Mouse (Mus musculus) hindbrain, embryonic 15.5 days (tissue): Measurements from ENCODE around the gene Fis1. TPM values are rescaled to one million over a fixed set of nuclear protein-coding genes. Genes with fewer than 3 reads are reported as not detected.
A peak's percentile ranks its signal among the peaks of the same experiment; 100 is the strongest.
"Not testable (repeated sequence)": the region's sequence is repeated elsewhere in the genome, so short reads cannot be mapped to it uniquely, and the experiment has no call there.

ENCODE experiments used
- ATAC-seq: fragments of 200-750 bp; cut with Nextera tagmentation; 2 replicates; pipeline ENCODE4 v1.8.0; 2017; ENCODE audit warnings: low read depth, moderate number of reproducible peaks, moderate TSS enrichment; ENCODE audit not compliant: low FRiP score
- H3K27ac ChIP-seq: fragments of 300-500 bp; sonication (generic); replicated peaks from 2 replicates; pipeline ENCODE4 v1.5.1; 2015; ENCODE audit warnings: mild to moderate bottlenecking, inconsistent platforms
- H3K27me3 ChIP-seq: fragments of 300-500 bp; sonication (generic); 2 replicates; pipeline ENCODE4 v1.6.1; 2015; ENCODE audit warnings: control low read depth, inconsistent platforms
- H3K36me3 ChIP-seq: fragments of 300-500 bp; sonication (generic); 2 replicates; pipeline ENCODE4 v1.6.1; 2015; ENCODE audit warnings: control low read depth, inconsistent platforms
- H3K4me1 ChIP-seq: fragments of 300-500 bp; sonication (generic); replicated peaks from 2 replicates; pipeline ENCODE4 v1.6.1; 2015; ENCODE audit warnings: control low read depth, inconsistent platforms
- H3K4me2 ChIP-seq: fragments of 300-500 bp; sonication (generic); 2 replicates; pipeline ENCODE4 v1.6.1; 2015; ENCODE audit warnings: moderate library complexity, mild to moderate bottlenecking, inconsistent platforms
- H3K4me3 ChIP-seq: fragments of 300-500 bp; sonication (generic); 2 replicates; pipeline ENCODE4 v1.5.1; 2015; ENCODE audit warnings: mild to moderate bottlenecking, inconsistent platforms
- H3K9ac ChIP-seq: fragments of 300-500 bp; sonication (generic); 2 replicates; pipeline ENCODE4 v1.6.1; 2015; ENCODE audit warnings: inconsistent platforms
- H3K9me3 ChIP-seq: fragments of 300-500 bp; sonication (generic); 2 replicates; pipeline ENCODE4 v1.6.1; 2016; ENCODE audit warnings: control low read depth, inconsistent platforms
- WGBS: fragments of 180-500 bp; shearing (Covaris S2); methylation state at CpG from one replicate; pipeline ENCODE4 v1.1.7; 2015; 5-methylcytosine and 5-hydroxymethylcytosine counted together
- polyA plus RNA-seq: library from polyadenylated mRNA; unstranded; fragments of >200 nt; fragmentation: Nextera tagmentation; extraction: Ambion mirVana; gene quantifications from 2 replicates; pipeline ENCODE4 v1.2.1, GENCODE M21; 2015

Gene Fis1
- polyA plus RNA-seq, 1 experiment from 2014 or later = 375 TPM

- H3K4me3 ChIP-seq = no peak overlapping the region
- no peak overlapping the region for H3K4me2 ChIP-seq
- 78% methylated on average over 2 of the region's 2 CpGs for WGBS
- H3K27ac ChIP-seq = no peak overlapping the region
- no peak overlapping the region for H3K9ac ChIP-seq
- H3K9me3 ChIP-seq = no peaks in the 10 kb centered on the region
- no peaks in the 10 kb centered on the region for H3K36me3 ChIP-seq
- no peaks in the 10 kb centered on the region for H3K4me1 ChIP-seq
- no peak for ATAC-seq
- H3K27me3 ChIP-seq = no peaks in the 10 kb centered on the region
Measured at GRCm38 (mm10) chr5:136943382-136943781, 9.7 kb upstream of the Fis1 start.

DNA sequence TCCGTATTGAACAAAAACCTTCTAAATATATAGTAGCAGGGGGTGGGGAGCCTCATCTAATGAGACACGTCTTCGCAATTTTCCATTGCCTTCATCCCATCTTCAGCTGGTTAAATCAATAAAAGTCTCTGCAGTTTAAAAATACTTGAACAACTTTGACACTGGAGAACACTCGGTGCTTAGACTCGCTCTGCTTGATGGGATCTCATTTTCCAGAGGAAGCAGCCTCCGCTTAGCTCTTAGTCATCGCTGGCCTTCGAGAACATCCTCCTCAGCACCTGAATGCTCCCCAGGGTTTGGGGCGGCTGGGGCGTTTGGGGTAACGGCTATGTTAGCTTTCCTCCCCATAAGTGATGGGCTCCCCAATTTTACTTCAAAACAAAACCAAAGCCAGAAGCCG lies 8.0 kb upstream of the Fis1 start:
- Histone ChIP-seq H3K36me3 (no peaks in the 10 kb centered on the region), H3K27ac (no peak overlapping the region), H3K27me3 (no peaks in the 10 kb centered on the region), H3K4me2 (no peak overlapping the region), H3K4me3 (no peak overlapping the region), H3K9ac (no peak overlapping the region), H3K4me1 (no peaks in the 10 kb centered on the region), H3K9me3 (no peaks in the 10 kb centered on the region)
- 86% methylated on average over 12 of the region's 12 CpGs for WGBS
- no peak for ATAC-seq

DNA sequence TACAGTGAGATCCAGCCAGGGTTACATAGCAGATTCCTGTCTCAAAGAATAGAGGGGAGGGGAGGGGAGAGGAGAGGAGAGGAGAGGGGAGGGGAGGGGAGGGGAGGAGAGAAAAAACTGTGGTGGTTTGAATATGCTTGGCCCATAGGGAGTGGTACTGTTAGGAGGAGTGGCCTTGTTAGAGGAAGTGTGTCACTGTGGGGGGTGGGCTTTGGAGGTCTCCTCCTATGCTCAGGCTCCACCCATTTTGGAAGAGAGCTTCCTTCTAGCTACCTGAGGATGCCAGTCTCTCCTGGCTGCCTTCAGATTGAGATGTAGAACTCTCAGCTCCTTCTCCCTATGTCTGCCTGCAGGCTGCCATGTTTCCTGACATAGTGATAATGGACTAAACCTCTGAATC lies 5.2 kb upstream of the Fis1 start:
- no peak overlapping the region for H3K27ac ChIP-seq
- H3K9me3 ChIP-seq = no peaks in the 10 kb centered on the region
- no peak overlapping the region for H3K9ac ChIP-seq
- H3K27me3 ChIP-seq = no peaks in the 10 kb centered on the region
- no peak overlapping the region for H3K4me2 ChIP-seq
- no peak for ATAC-seq
- no peaks in the 10 kb centered on the region for H3K36me3 ChIP-seq
- no peak overlapping the region for H3K4me3 ChIP-seq
- H3K4me1 ChIP-seq = no peaks in the 10 kb centered on the region

DNA sequence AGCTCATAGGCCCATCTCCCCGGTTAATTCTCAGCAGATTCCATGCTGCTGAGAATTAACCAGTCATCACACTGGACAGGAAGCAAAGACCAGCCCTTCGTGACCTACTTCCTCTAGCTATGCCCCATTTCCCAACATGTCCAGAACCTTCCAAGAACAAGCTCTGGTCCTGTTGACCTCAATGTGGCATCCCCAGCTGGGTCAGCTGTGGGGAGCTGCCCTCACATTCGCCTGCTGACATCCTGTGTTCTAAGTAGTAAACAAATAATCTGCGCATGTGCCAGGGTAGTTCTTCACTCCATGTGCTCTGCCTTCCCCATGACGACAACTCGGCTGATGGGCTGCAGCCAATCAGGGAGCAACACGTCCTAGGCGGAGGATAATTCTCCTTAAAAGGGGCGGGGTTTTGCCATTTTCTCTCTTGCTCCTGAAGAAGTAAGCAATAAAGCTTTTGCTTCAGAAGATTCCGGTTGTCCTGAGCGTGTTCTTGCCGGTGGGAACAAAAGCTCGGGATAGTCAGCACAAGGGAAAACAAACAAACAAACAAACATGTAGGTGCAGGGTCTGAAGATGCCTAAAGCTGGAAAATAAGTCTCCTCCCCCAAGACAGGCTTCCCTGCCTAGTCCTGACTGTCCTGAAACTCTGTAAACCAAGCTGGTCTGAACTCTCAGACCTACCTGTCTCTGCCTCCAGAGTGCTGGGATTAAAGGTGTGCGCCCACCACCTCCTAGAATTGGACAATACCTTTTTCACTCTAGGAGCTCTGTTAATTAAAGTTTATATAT lies 3.3 kb upstream of the Fis1 start:
- 83% methylated on average over 14 of the region's 14 CpGs for WGBS

GRCm38 (mm10) chr5:136950521-136950920 lies 2.6 kb upstream of the Fis1 start:
- Histone ChIP-seq H3K9me3 (no peaks in the 10 kb centered on the region), H3K27ac (no peak overlapping the region), H3K36me3 (peaks cover 2% of the 10 kb centered on the region; the same call in 1 of the 2 replicates), H3K4me2 (no peak overlapping the region), H3K4me3 (no peak overlapping the region), H3K9ac (no peak overlapping the region), H3K4me1 (peaks cover 19% of the 10 kb centered on the region), H3K27me3 (no peaks in the 10 kb centered on the region)
- 94% methylated on average over 6 of the region's 6 CpGs for WGBS
- ATAC-seq = no peak

More for the DNA sequence above, 3.3 kb upstream of the Fis1 start:
- H3K4me1 ChIP-seq = peaks cover 11% of the 10 kb centered on the region
- not testable (repeated sequence) for ATAC-seq, H3K27me3 ChIP-seq, H3K36me3 ChIP-seq, H3K9me3 ChIP-seq, H3K4me2 ChIP-seq, H3K27ac ChIP-seq, H3K4me3 ChIP-seq, H3K9ac ChIP-seq

GRCm38 (mm10) chr5:136952153-136952552 lies 922 bp upstream of the Fis1 start:
- Histone ChIP-seq H3K27ac (no peak overlapping the region), H3K27me3 (no peaks in the 10 kb centered on the region), H3K4me2 (peak overlapping the region; percentile 76; the same call in 1 of the 2 replicates), H3K9me3 (no peaks in the 10 kb centered on the region), H3K4me3 (no peak overlapping the region), H3K36me3 (peaks cover 5% of the 10 kb centered on the region; the same call in 1 of the 2 replicates), H3K4me1 (peaks cover 23% of the 10 kb centered on the region), H3K9ac (no peak overlapping the region)
- no peak for ATAC-seq
- WGBS = 80% methylated on average over 4 of the region's 4 CpGs

- H3K4me1 ChIP-seq = peaks cover 23% of the 10 kb centered on the region
- H3K9me3 ChIP-seq = no peaks in the 10 kb centered on the region
- no peaks in the 10 kb centered on the region for H3K27me3 ChIP-seq
- peak overlapping the region; percentile 71 for H3K27ac ChIP-seq
- peak overlapping the region; percentile 76 for H3K4me2 ChIP-seq
- H3K4me3 ChIP-seq = peak overlapping the region; percentile 64
- ATAC-seq = no peak; the same call in 1 of the 2 replicates
- H3K9ac ChIP-seq = peak overlapping the region; percentile 68
- peaks cover 5% of the 10 kb centered on the region; the same call in 1 of the 2 replicates for H3K36me3 ChIP-seq
- WGBS = 3% methylated on average over 12 of the region's 12 CpGs
Measured at GRCm38 (mm10) chr5:136953440-136953951, 421 bp downstream of the Fis1 start.

- Histone ChIP-seq H3K27ac (no peak overlapping the region), H3K4me1 (peaks cover 23% of the 10 kb centered on the region), H3K9me3 (no peaks in the 10 kb centered on the region), H3K4me2 (no peak overlapping the region), H3K27me3 (no peaks in the 10 kb centered on the region), H3K4me3 (no peak overlapping the region), H3K9ac (no peak overlapping the region), H3K36me3 (peaks cover 5% of the 10 kb centered on the region; the same call in 1 of the 2 replicates)
- WGBS = 90% methylated on average over 4 of the region's 4 CpGs
- no peak for ATAC-seq
Measured at GRCm38 (mm10) chr5:136955622-136956021, 2.5 kb downstream of the Fis1 start.

DNA sequence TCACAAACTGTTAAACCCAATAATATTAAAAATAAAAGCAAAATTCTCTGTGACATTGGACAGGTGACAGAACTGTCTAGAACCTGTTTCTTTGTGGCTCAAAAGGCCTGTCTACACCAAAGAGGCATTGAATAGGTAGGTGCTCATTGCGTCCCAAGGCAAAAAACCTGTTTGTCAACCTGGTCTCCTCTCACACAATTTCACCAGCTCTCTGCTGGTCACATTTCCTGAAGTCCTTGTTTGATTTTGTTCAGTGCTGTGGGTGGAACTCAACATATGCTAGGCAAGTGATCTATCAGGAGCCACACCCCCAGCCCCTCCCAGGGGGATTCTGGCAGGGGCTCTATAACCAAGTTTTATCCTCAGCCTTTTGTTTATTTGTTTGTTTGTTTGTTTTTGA lies 4.2 kb downstream of the Fis1 start:
- ATAC-seq = no peak
- Histone ChIP-seq H3K27me3 (no peaks in the 10 kb centered on the region), H3K27ac (no peak overlapping the region), H3K9ac (no peak overlapping the region), H3K4me2 (no peak overlapping the region), H3K4me3 (no peak overlapping the region), H3K9me3 (no peaks in the 10 kb centered on the region), H3K36me3 (peaks cover 5% of the 10 kb centered on the region; the same call in 1 of the 2 replicates), H3K4me1 (peaks cover 35% of the 10 kb centered on the region)
- 94% methylated on average over 1 of the region's 1 CpGs for WGBS

GRCm38 (mm10) chr5:136958991-136959605 lies 6.0 kb downstream of the Fis1 start:
- H3K27me3 ChIP-seq = no peaks in the 10 kb centered on the region
- H3K4me3 ChIP-seq = no peak overlapping the region
- ATAC-seq = no peak
- H3K9ac ChIP-seq = no peak overlapping the region
- no peak overlapping the region for H3K4me2 ChIP-seq
- WGBS = 56% methylated on average over 5 of the region's 5 CpGs
- no peaks in the 10 kb centered on the region for H3K9me3 ChIP-seq
- H3K36me3 ChIP-seq = peaks cover 7% of the 10 kb centered on the region; the same call in 1 of the 2 replicates
- peaks cover 39% of the 10 kb centered on the region for H3K4me1 ChIP-seq
- no peak overlapping the region for H3K27ac ChIP-seq

DNA sequence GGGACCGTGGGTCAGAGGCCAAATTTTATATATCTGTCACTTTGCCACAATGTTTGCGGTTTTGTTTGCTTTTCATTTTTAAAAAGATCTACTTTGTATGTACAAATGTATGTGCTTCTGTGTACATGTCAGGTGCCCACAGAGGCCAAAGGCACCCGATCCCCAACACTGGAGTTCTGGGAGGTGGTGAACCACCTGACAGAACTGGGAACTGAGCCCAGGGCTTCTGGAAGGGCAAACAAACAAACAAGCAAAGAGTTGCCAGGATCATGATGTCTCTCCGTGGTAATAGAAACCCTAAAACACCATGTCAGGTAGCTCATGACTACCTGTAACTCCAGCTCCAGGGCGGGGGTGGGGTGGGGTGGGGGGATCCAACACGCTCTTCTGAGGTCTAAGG lies 7.0 kb downstream of the Fis1 start:
- Histone ChIP-seq H3K9me3 (no peaks in the 10 kb centered on the region), H3K4me3 (no peak overlapping the region), H3K4me1 (peaks cover 29% of the 10 kb centered on the region), H3K9ac (no peak overlapping the region), H3K27ac (no peak overlapping the region), H3K4me2 (no peak overlapping the region), H3K36me3 (peaks cover 15% of the 10 kb centered on the region; the same call in 1 of the 2 replicates), H3K27me3 (no peaks in the 10 kb centered on the region)
- WGBS = 93% methylated on average over 6 of the region's 6 CpGs
- no peak for ATAC-seq

- 26% methylated on average over 5 of the region's 5 CpGs for WGBS
- Histone ChIP-seq H3K4me1 (peaks cover 20% of the 10 kb centered on the region), H3K27ac (peak overlapping the region; percentile 97), H3K4me2 (peak overlapping the region; percentile 84), H3K9me3 (no peaks in the 10 kb centered on the region), H3K36me3 (peaks cover 20% of the 10 kb centered on the region), H3K4me3 (peak overlapping the region; percentile 85), H3K27me3 (no peaks in the 10 kb centered on the region), H3K9ac (peak overlapping the region; percentile 89)
- peak; percentile 68 for ATAC-seq
Measured at GRCm38 (mm10) chr5:136961334-136961982, 8.4 kb downstream of the Fis1 start.
